In genomic region chr8:60982701-60983687, GRCm38 (mm10) we compare ENCODE assay signal across 7 mouse cellular contexts. TPM values are rescaled to one million over a fixed set of nuclear protein-coding genes. Genes with fewer than 3 reads are reported as not detected.
A peak's percentile ranks its signal among the peaks of the same experiment; 100 is the strongest.
DNase-seq lines count a peak whose midpoint lies in the region; ATAC-seq lines count a peak whose summit lies in the region.

Clcn3 (minus strand) TSS chr8:60983300.

- WGBS in embryonic facial prominence, embryonic 12.5 days: under 1% methylated on average over 101 of the region's 101 CpGs
- WGBS in limb, embryonic 11.5 days: under 1% methylated on average over 101 of the region's 101 CpGs
- whole genome bisulfite sequencing in midbrain, embryonic 14.5 days: under 1% methylated on average over 101 of the region's 101 CpGs

- H3K27me3 ChIP-seq in embryonic facial prominence, embryonic 12.5 days: no peaks in the 10 kb centered on the region
- H3K27me3 ChIP-seq in limb, embryonic 11.5 days (ENCODE audit: control insufficient read depth, insufficient read depth, low read length): no peaks in the 10 kb centered on the region
- H3K27me3 ChIP-seq in midbrain, embryonic 14.5 days (ENCODE audit: control insufficient read depth, insufficient read depth, low read length): no peaks in the 10 kb centered on the region

- ATAC-seq in embryonic facial prominence, embryonic 12.5 days (ENCODE audit: insufficient number of reproducible peaks, insufficient read depth, low FRiP score, low TSS enrichment): peak; percentile 100
- ATAC-seq in limb, embryonic 11.5 days (ENCODE audit: insufficient number of reproducible peaks, low FRiP score, low TSS enrichment, low read depth): peak; percentile 99
- peak; percentile 99 for ATAC-seq in midbrain, embryonic 14.5 days (ENCODE audit: low FRiP score, low TSS enrichment)

- no peaks in the 10 kb centered on the region for H3K9me3 ChIP-seq in embryonic facial prominence, embryonic 12.5 days
- no peaks in the 10 kb centered on the region for H3K9me3 ChIP-seq in limb, embryonic 11.5 days (ENCODE audit: control insufficient read depth, low read length)
- H3K9me3 ChIP-seq in midbrain, embryonic 14.5 days (ENCODE audit: control insufficient read depth, low read length): no peaks in the 10 kb centered on the region

- 0 out of 2 replicates have a peak, but pooled peaks cover 5% of the 10 kb centered on the region for H3K4me1 ChIP-seq in embryonic facial prominence, embryonic 12.5 days
- no peaks in the 10 kb centered on the region for H3K4me1 ChIP-seq in limb, embryonic 11.5 days (ENCODE audit: control insufficient read depth, insufficient read depth, low read length)
- peaks cover 16% of the 10 kb centered on the region; the same call in 1 of the 2 replicates for H3K4me1 ChIP-seq in midbrain, embryonic 14.5 days (ENCODE audit: control insufficient read depth, insufficient read depth, low read length)

- peak; percentile 98 for DNase-seq in adrenal gland, postnatal 25 days
- DNase-seq in heart, adult 11 months: peak; percentile 100
- DNase-seq in kidney, adult 18-20 months: peak; percentile 98
- peak; percentile 97 for DNase-seq in limb, embryonic 11.5 days (ENCODE audit: low spot score)
- peak; percentile 99 for DNase-seq in midbrain, embryonic 14.5 days
- DNase-seq in spleen, adult 18-20 months: peak; percentile 97

- peak within 1 kb of the TSS; percentile 77 for H3K9ac ChIP-seq in embryonic facial prominence, embryonic 12.5 days
- H3K9ac ChIP-seq in limb, embryonic 11.5 days (ENCODE audit: low read length): peak within 1 kb of the TSS; percentile 65
- peak within 1 kb of the TSS; percentile 80 for H3K9ac ChIP-seq in midbrain, embryonic 14.5 days (replicated peaks; ENCODE audit: low read length)

- H3K4me3 ChIP-seq in embryonic facial prominence, embryonic 12.5 days: peak within 1 kb of the TSS; percentile 80
- peak within 1 kb of the TSS; percentile 66 for H3K4me3 ChIP-seq in limb, embryonic 11.5 days (ENCODE audit: low read depth, low read length)
- peak within 1 kb of the TSS; percentile 79 for H3K4me3 ChIP-seq in midbrain, embryonic 14.5 days (replicated peaks; ENCODE audit: low read depth, low read length)

- no peaks in the 10 kb centered on the region for H3K36me3 ChIP-seq in embryonic facial prominence, embryonic 12.5 days
- no peaks in the 10 kb centered on the region for H3K36me3 ChIP-seq in limb, embryonic 11.5 days (ENCODE audit: control insufficient read depth, insufficient read depth, low read length)
- no peaks in the 10 kb centered on the region for H3K36me3 ChIP-seq in midbrain, embryonic 14.5 days (ENCODE audit: control insufficient read depth, insufficient read depth, low read length)

- peak within 1 kb of the TSS; percentile 95 for H3K4me2 ChIP-seq in embryonic facial prominence, embryonic 12.5 days (replicated peaks)
- H3K4me2 ChIP-seq in limb, embryonic 11.5 days (ENCODE audit: low read depth, severe bottlenecking): peak within 1 kb of the TSS; percentile 79
- peak within 1 kb of the TSS; percentile 96 for H3K4me2 ChIP-seq in midbrain, embryonic 14.5 days (ENCODE audit: low read length)

- H3K27ac ChIP-seq in embryonic facial prominence, embryonic 12.5 days: peak within 1 kb of the TSS; percentile 57
- H3K27ac ChIP-seq in limb, embryonic 11.5 days (replicated peaks; ENCODE audit: low read depth, low read length): peak within 1 kb of the TSS; percentile 32; the same call in 1 of the 2 replicates
- peak within 1 kb of the TSS; percentile 86 for H3K27ac ChIP-seq in midbrain, embryonic 14.5 days (replicated peaks; ENCODE audit: low read depth, low read length)

RNA-seq across cellular contexts. Expression of gene Clcn3, which starts in this region (rescaled TPM):
- total RNA-seq in adrenal gland, postnatal 25 days (2021): 51.2 and 53.3 TPM in 2 replicates
- 18.0 and 18.9 TPM in 2 replicates for polyA plus RNA-seq in embryonic facial prominence, embryonic 12.5 days (2016; fragmentation: Nextera tagmentation; extraction: Ambion mirVana)
- polyA plus RNA-seq in limb, embryonic 11.5 days (2014; fragmentation: Nextera tagmentation; extraction: Ambion mirVana): 10.6 and 11.1 TPM in 2 replicates
- 60.4 and 71.2 TPM in 2 replicates for polyA plus RNA-seq in midbrain, embryonic 14.5 days (2014; fragmentation: Nextera tagmentation; extraction: Ambion mirVana)

Comparison
In these comparisons a context has a peak if more than half of its experiments do, and no peak if none do; other contexts are left out.
1. Peak in every context shown above with its lines: DNase-seq, ATAC-seq, H3K4me3 ChIP-seq and H3K27ac ChIP-seq.
2. H3K27ac ChIP-seq: peak in every context shown above with its lines; median percentile 86 in midbrain, embryonic 14.5 days; 57 in embryonic facial prominence, embryonic 12.5 days; 32 in limb, embryonic 11.5 days.